Mouse (Mus musculus) small intestine, adult 2 months (tissue): ENCODE results near the gene Dnajb5. TPM values are rescaled to one million over a fixed set of nuclear protein-coding genes. Genes with fewer than 3 reads are reported as not detected.

Experiments used
- H3K27ac ChIP-seq: fragments of 200-500 bp; 2 replicates; pipeline ENCODE4 v1.5.1; 2012; ENCODE audit warnings: low read depth, low read length, control low read depth, inconsistent platforms; ENCODE audit not compliant: insufficient read depth
- H3K27me3 ChIP-seq: fragments of 200-500 bp; 2 replicates; pipeline ENCODE4 v1.6.1; 2012; ENCODE audit warnings: mild to moderate bottlenecking, moderate library complexity, low read length, inconsistent platforms; ENCODE audit not compliant: control insufficient read depth, insufficient read depth
- H3K36me3 ChIP-seq: fragments of 200-500 bp; 2 replicates; pipeline ENCODE4 v1.6.1; 2012; ENCODE audit warnings: mild to moderate bottlenecking, low read length, control low read depth, inconsistent platforms; ENCODE audit not compliant: control insufficient read depth, insufficient read depth
- H3K4me1 ChIP-seq: fragments of 200-500 bp; 2 replicates; pipeline ENCODE4 v1.6.1; 2012; ENCODE audit warnings: low read length, inconsistent platforms, mixed read lengths; ENCODE audit not compliant: control insufficient read depth, insufficient read depth, insufficient read length
- H3K4me3 ChIP-seq: fragments of 200-500 bp; 2 replicates; pipeline ENCODE4 v1.5.1; 2012; ENCODE audit warnings: low read depth, mild to moderate bottlenecking, control low read depth, inconsistent platforms, low read length, moderate library complexity
- CTCF ChIP-seq: fragments of 200-500 bp; IDR thresholded peaks from 2 replicates; pipeline ENCODE4 v1.5.1; 2012; ENCODE audit warnings: low read depth, mild to moderate bottlenecking, control low read depth, inconsistent platforms, low read length, moderate library complexity, mixed read lengths; ENCODE audit not compliant: insufficient replicate concordance, insufficient read length; ENCODE audit errors: extremely low read depth
- POLR2A ChIP-seq: fragments of 200-500 bp; IDR thresholded peaks from 2 replicates; pipeline ENCODE4 v1.6.1; 2012; ENCODE audit warnings: low read depth, mild to moderate bottlenecking, control low read depth, inconsistent platforms, low read length, moderate library complexity
- WGBS: fragments of 180-500 bp; shearing (Covaris S2); methylation state at CpG from one replicate; pipeline ENCODE4 v1.1.7; 2018; 5-methylcytosine and 5-hydroxymethylcytosine counted together
- polyA plus RNA-seq: library from polyadenylated mRNA; depleted of rRNA; stranded (reverse); fragments of >200 nt; gene quantifications from 2 replicates; pipeline ENCODE4 v1.2.3, GENCODE M21; 2012

Gene Dnajb5
- polyA plus RNA-seq, 1 experiment = 6.5 TPM

DNA sequence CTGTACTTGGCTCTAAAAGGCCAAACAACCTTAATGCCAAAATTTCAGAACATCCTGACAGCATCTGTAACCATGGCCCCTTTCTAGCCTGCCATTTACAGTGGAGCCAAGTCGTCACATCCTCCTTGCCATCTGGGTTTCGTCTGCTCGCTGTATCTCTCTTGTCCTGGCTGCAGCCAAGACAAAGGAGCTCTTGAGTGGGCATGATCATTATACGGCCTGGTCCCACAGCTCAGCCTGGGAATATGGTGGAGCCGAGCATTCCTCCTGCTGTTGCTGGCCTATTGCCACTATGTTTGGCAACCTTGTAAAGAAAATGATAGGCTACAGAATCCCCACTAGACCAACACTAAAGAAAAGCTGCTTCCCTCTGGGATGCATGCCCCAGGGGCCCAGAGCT lies 6.3 kb upstream of the Dnajb5 start:
- no peak overlapping the region for H3K4me3 ChIP-seq
- no peak for TF ChIP-seq CTCF
- no peak for TF ChIP-seq POLR2A
- no peaks in the 10 kb centered on the region for H3K4me1 ChIP-seq
- H3K27me3 ChIP-seq = no peaks in the 10 kb centered on the region; the same call in 1 of the 2 replicates
- H3K36me3 ChIP-seq = no peaks in the 10 kb centered on the region
- WGBS = 76% methylated on average over 5 of the region's 5 CpGs
- no peak overlapping the region for H3K27ac ChIP-seq

DNA sequence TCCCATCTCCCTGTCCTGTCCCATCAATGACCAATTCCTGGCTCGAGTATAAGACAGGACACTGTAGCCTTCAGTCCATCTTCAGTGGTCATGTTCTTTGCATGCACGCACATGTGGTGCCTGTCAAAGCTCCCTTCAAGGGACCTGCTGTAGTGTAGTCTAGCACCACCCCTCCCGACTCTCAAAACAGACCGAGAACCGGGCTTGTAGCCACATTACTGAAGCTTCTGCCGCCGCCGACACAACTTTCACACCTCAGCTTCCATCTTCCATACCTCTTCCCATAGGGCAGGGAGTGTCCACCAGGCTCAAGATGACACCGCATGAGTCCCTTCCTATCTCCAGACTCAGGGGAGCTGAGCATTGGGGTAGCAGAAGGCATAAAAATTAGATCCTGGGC lies 5.4 kb upstream of the Dnajb5 start:
- WGBS = 85% methylated on average over 9 of the region's 9 CpGs
- TF ChIP-seq CTCF (no peak), POLR2A (no peak)
- Histone ChIP-seq H3K27me3 (no peaks in the 10 kb centered on the region; the same call in 1 of the 2 replicates), H3K36me3 (no peaks in the 10 kb centered on the region), H3K27ac (no peak overlapping the region), H3K4me3 (no peak overlapping the region), H3K4me1 (peaks cover 3% of the 10 kb centered on the region; the same call in 1 of the 2 replicates)

DNA sequence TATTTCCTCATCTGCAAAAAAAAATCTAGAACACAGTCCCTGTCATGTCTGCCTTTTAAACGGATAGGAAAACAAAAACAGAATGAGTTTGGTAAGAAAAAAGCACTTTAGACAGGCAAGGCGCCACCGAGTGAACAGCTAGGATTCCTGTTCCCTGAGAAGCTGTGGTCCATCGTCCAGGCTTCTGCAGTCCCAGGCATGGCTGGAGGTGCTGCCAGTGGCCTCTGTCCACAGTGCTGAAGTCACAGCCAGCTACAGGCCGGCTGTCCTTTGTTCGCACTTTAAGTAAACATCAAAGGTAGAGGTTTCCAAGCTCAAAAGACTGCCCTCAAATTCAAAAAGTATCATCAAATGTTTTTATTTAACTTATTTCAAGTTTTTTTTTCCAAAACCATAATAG lies 4.6 kb upstream of the Dnajb5 start:
- H3K27ac ChIP-seq = no peak overlapping the region

DNA sequence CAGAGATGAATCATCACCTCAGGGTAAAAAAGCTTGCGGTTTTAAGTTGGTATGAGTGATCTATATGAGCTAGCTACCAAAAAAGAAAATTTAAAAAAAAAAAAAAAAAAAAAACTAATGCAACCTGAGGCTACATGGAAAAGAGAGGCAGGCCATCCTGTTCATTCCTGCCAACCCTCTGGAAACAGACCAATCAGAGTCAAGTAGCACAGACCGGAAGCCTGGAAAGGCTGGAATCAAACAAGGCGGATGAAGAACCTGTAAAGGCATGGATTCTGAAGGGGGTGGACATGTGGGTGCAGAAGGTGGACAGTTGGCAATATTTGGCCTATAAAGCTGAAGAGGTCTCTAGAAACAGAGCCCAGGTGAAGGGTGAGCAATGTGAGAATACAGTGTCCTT lies 4.2 kb upstream of the Dnajb5 start:
- Histone ChIP-seq H3K36me3 (no peaks in the 10 kb centered on the region), H3K27me3 (no peaks in the 10 kb centered on the region), H3K4me1 (peaks cover 8% of the 10 kb centered on the region), H3K27ac (no peak overlapping the region), H3K4me3 (no peak overlapping the region)
- WGBS = 86% methylated on average over 3 of the region's 3 CpGs
- TF ChIP-seq POLR2A = no peak

More for the DNA sequence above, 4.6 kb upstream of the Dnajb5 start:
- 9% methylated on average over 6 of the region's 6 CpGs for WGBS
- Histone ChIP-seq H3K4me3 (no peak overlapping the region), H3K4me1 (peaks cover 5% of the 10 kb centered on the region; the same call in 1 of the 2 replicates), H3K36me3 (no peaks in the 10 kb centered on the region), H3K27me3 (no peaks in the 10 kb centered on the region)
- no peak for TF ChIP-seq CTCF

DNA sequence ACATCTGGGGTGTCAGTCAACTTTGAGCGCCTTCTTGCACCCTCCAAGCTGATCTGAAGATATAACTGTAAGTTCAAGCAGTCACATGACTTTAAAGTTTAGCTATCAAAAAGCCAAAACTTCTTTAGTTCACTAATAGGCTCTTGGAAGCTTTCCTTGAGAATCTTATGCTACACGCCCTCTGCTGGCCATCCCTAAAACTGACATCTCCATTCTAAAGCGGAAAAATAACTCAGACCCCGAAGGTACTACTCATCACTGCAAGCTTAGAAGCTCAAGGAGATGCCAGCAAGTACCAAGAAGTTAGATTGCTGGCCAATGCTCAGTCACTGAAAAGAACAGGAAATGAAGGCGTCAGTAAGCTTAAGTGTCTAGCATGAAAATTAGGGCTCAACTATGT lies 3.7 kb upstream of the Dnajb5 start:
- H3K36me3 ChIP-seq = no peaks in the 10 kb centered on the region
- TF ChIP-seq CTCF (no peak), POLR2A (no peak)
- WGBS = 8% methylated on average over 5 of the region's 5 CpGs
- H3K4me1 ChIP-seq = peaks cover 11% of the 10 kb centered on the region
- no peak overlapping the region for H3K4me3 ChIP-seq
- no peaks in the 10 kb centered on the region for H3K27me3 ChIP-seq
- no peak overlapping the region for H3K27ac ChIP-seq

DNA sequence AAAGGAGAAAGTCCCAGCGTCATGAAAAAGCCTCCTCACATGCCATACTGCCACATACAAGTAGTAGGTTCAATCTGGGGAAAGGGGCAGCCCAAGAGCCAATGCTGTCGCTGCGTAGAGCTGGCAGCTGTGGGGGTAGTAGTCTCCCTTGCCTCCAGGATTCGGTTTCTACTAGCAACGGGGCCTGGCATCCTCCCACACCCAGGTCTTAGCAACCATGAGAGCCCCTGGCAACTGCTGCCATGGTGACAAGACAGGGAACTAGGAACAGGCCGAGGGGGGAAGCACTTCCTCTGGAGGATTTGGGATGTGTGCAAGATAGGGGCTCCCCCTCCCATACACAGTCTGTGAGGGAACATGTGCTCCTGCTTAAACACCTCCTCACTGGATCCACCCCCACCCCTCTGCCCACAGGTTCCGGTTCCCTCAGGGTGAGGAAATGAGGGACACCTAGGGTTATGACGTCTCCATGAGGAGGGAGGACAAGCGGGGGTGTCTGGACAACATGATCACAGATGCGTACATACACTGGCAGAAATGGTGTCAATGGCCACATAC lies 2.8 kb upstream of the Dnajb5 start:
- H3K36me3 ChIP-seq = no peaks in the 10 kb centered on the region
- H3K4me1 ChIP-seq = peaks cover 11% of the 10 kb centered on the region
- 59% methylated on average over 10 of the region's 10 CpGs for whole genome bisulfite sequencing

DNA sequence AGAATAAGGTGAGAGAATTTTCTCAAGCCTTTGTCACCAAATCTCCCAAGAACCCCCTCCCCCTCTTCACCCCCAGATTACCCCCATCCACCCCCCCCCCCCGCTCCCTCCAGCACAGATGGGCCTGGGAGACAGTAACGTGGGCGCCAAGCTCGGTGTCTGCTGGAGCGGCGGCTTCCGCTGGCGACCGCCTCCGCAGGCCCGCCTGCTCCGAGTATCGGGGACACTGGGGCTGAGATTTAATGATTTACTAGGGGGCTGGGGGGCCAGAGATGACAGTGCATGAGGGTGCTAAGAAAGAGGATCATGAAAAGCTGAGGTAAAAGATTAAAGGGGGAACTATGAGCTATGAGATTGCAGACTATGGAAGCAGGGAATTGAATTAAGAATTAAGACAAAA lies 1.1 kb upstream of the Dnajb5 start:
- H3K36me3 ChIP-seq = no peaks in the 10 kb centered on the region
- no peaks in the 10 kb centered on the region for H3K27me3 ChIP-seq
- no peak overlapping the region for H3K27ac ChIP-seq
- peaks cover 11% of the 10 kb centered on the region for H3K4me1 ChIP-seq
- WGBS = 37% methylated on average over 13 of the region's 13 CpGs
- H3K4me3 ChIP-seq = no peak overlapping the region
- TF ChIP-seq CTCF (no peak), POLR2A (no peak)

More for the DNA sequence above, 2.8 kb upstream of the Dnajb5 start:
- Histone ChIP-seq H3K4me3 (no peak overlapping the region), H3K27ac (no peak overlapping the region), H3K27me3 (no peaks in the 10 kb centered on the region)
- TF ChIP-seq CTCF = no peak
- no peak for TF ChIP-seq POLR2A

DNA sequence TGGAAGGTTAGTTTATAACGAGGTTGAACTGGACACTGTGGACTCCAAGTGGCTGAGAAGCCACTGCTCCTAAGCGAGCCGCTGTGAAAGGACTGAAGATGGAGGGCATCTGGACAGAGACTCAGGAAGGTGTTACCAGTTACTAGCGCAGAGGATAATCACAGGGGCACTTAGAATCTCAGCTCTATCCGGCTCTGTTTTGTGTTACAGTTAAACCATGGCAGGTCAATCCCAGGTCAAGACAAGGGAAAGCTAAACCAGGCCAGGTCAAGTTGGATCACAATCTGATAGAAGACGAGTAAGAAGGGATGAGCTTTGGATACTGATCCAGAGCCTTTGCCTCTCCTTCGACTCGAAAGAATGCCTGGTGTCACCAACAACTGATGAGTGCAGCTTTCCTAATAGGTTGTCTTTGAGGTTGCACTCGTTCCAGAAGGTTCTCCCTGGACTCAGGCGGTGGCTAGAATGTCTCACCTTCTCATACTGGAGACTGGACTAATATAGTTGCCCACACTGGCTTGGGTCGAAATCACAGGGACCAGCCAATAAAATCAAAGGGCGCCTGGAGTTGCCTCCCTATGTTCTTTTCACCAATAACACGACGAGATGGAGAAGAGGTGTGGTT lies 451 bp upstream of the Dnajb5 start:
- no peaks in the 10 kb centered on the region for H3K36me3 ChIP-seq
- WGBS = 5% methylated on average over 14 of the region's 14 CpGs
- TF ChIP-seq CTCF = no peak
- TF ChIP-seq POLR2A = no peak
- peaks cover 11% of the 10 kb centered on the region for H3K4me1 ChIP-seq
- peak overlapping the region; percentile 41 for H3K4me3 ChIP-seq
- H3K27ac ChIP-seq = no peak overlapping the region
- no peaks in the 10 kb centered on the region for H3K27me3 ChIP-seq
